Mouse (Mus musculus) embryonic fibroblast, embryonic 13.5 days (primary cell): ENCODE data around the gene Efr3b.

Source experiments
- CTCF ChIP-seq: IDR thresholded peaks from 2 replicates; pipeline ENCODE4 v1.5.1; 2011; ENCODE audit warnings: mild to moderate bottlenecking, control low read depth, low read length, moderate library complexity, borderline replicate concordance; ENCODE audit not compliant: insufficient read depth
- POLR2A ChIP-seq: IDR thresholded peaks from 2 replicates; pipeline ENCODE4 v1.6.1; 2011; ENCODE audit warnings: low read depth, mild to moderate bottlenecking, control low read depth, low read length, moderate library complexity

GRCm38 (mm10) chr12:3980991-3981349 is 57.7 kb downstream of the Efr3b start:
- no peak for TF ChIP-seq CTCF
- TF ChIP-seq POLR2A: no peak
